In genomic region chr5:35705411-35705810, GRCm38 (mm10) we compare ENCODE assay signal across 23 mouse cellular contexts. TPM values are rescaled to one million over a fixed set of nuclear protein-coding genes. Genes with fewer than 3 reads are reported as not detected.
DNase-seq lines count a peak whose midpoint lies in the region; ATAC-seq and TF ChIP-seq lines count a peak whose summit lies in the region.
"Had no signal": no experiment of that assay in that cellular context is flagged by ENCODE, and none has a peak within 500 bp of the region (broad histone marks: within the 10 kb centered on the region; RNA-seq: fewer than 3 reads in every experiment).

No protein-coding gene starts in this region.

- dilution Hi-C loops in CH12.LX (cut with MboI; ENCODE audit: extremely low pct_ligation_motif_present, extremely low pct_unique_long_range_greater_than_20kb, low sequenced_read_pairs): no loop called here

- ATAC-seq in midbrain, embryonic 11.5 days (ENCODE audit: low FRiP score): no peak
- ATAC-seq in midbrain, embryonic 15.5 days (replicated peaks): no peak
- ATAC-seq in lung, postnatal 0 days: no peak
- ATAC-seq: activated CD4-positive, CD25-positive, alpha-beta regulatory T cell, adult 4 months; CD4-positive, CD25-positive, alpha-beta regulatory T cell, adult 4 months; Patski had no signal

- H3K79me2 ChIP-seq in CH12.LX (replicated peaks; ENCODE audit: control insufficient read depth, extremely low read depth, insufficient read depth, poor library complexity, severe bottlenecking): no peaks in the 10 kb centered on the region

- in situ Hi-C loops in CH12.LX (cut with MboI; ENCODE audit: low pct_ligation_motif_present, low pct_unique_long_range_greater_than_20kb, low sequenced_read_pairs): no loop called here
- in situ Hi-C loops in ES-E14 (cut with MboI; ENCODE audit: low sequenced_read_pairs in 2 of 2, unreplicated experiment in 2 of 2): no loop called here

- 95% methylated on average over 3 of the region's 3 CpGs for WGBS in midbrain, embryonic 11.5 days
- 90% methylated on average over 3 of the region's 3 CpGs for WGBS in midbrain, embryonic 15.5 days
- 85% methylated on average over 3 of the region's 3 CpGs for WGBS in lung, postnatal 0 days

- peak; percentile 75 for DNase-seq in midbrain, embryonic 11.5 days (ENCODE audit: low spot score, missing footprints)
- DNase-seq in CH12.LX (ENCODE audit: extremely low read depth) (no peak), ES-E14 (ENCODE audit: low read depth, low spot score) (no peak)
- DNase-seq in lung, postnatal 0 days (ENCODE audit: low spot score): no peak
- DNase-seq in testis, postnatal 14 days (ENCODE audit: low spot score): no peak
- DNase-seq: adrenal gland, adult 2 months; adrenal gland, adult 8-10 months; adrenal gland, postnatal 10 days; adrenal gland, postnatal 14 days; adrenal gland, postnatal 25 days; adrenal gland, postnatal 36 days; B cell, adult 2 months; cerebellum, adult 11 months; cerebellum, adult 11-12 months; cerebellum, adult 18-20 months; cerebellum, adult 2 months; cerebellum, adult 8-10 months had no signal

- no peak overlapping the region for H3K9ac ChIP-seq in midbrain, embryonic 11.5 days (ENCODE audit: low read length)
- no peak overlapping the region for H3K9ac ChIP-seq in midbrain, embryonic 15.5 days
- H3K9ac ChIP-seq in CH12.LX (ENCODE audit: insufficient read depth, low read depth) (no peak overlapping the region), ES-E14 (ENCODE audit: insufficient read depth, low read depth, low read length, poor library complexity, severe bottlenecking) (no peak overlapping the region)
- no peak overlapping the region for H3K9ac ChIP-seq in lung, postnatal 0 days (replicated peaks; ENCODE audit: low read depth)

- no peak for TF ChIP-seq RAD21 in CH12.LX (IDR thresholded peaks at IDR 0.05; ENCODE audit: low read depth, low read length)

- H3K4me3 ChIP-seq in midbrain, embryonic 11.5 days (ENCODE audit: low read depth, low read length): no peak overlapping the region
- H3K4me3 ChIP-seq in midbrain, embryonic 15.5 days: no peak overlapping the region
- H3K4me3 ChIP-seq in CH12.LX (replicated peaks in 1 of 3; ENCODE audit: low read depth in 2 of 3, low read length in 2 of 3, poor library complexity in 1 of 3): no peak overlapping the region
- H3K4me3 ChIP-seq in ES-E14 (ENCODE audit: insufficient read depth in 1 of 2, low read depth in 1 of 2, low read length in 2 of 2, poor library complexity in 1 of 2, severe bottlenecking in 1 of 2): no peak overlapping the region
- no peak overlapping the region for H3K4me3 ChIP-seq in lung, postnatal 0 days (ENCODE audit: low read depth, low read length)

- H3K36me3 ChIP-seq in midbrain, embryonic 11.5 days (ENCODE audit: control insufficient read depth, insufficient read depth, low read length): no peaks in the 10 kb centered on the region
- no peaks in the 10 kb centered on the region for H3K36me3 ChIP-seq in midbrain, embryonic 15.5 days (replicated peaks)
- H3K36me3 ChIP-seq in CH12.LX (replicated peaks in 1 of 2; ENCODE audit: control insufficient read depth in 1 of 2, insufficient read depth in 1 of 2, low read length in 1 of 2): peaks cover 0 to 29% of the 10 kb centered on the region in 2 experiments
- peaks cover 8% of the 10 kb centered on the region; the same call in 1 of the 2 replicates for H3K36me3 ChIP-seq in ES-E14 (ENCODE audit: control insufficient read depth, insufficient read depth, low read length, poor library complexity, severe bottlenecking)
- peaks cover 5% of the 10 kb centered on the region for H3K36me3 ChIP-seq in lung, postnatal 0 days (ENCODE audit: insufficient read depth, low read length)
- H3K36me3 ChIP-seq: G1E had no signal

- H3K4me2 ChIP-seq in midbrain, embryonic 11.5 days: no peak overlapping the region
- no peak overlapping the region for H3K4me2 ChIP-seq in midbrain, embryonic 15.5 days
- no peak overlapping the region for H3K4me2 ChIP-seq in CH12.LX (ENCODE audit: insufficient read depth, low read depth, poor library complexity, severe bottlenecking)
- no peak overlapping the region for H3K4me2 ChIP-seq in lung, postnatal 0 days (replicated peaks; ENCODE audit: low read depth, low read length)

- H3K27ac ChIP-seq in midbrain, embryonic 11.5 days (ENCODE audit: low read depth, low read length): no peak overlapping the region
- no peak overlapping the region for H3K27ac ChIP-seq in midbrain, embryonic 15.5 days
- H3K27ac ChIP-seq in CH12.LX (ENCODE audit: insufficient read depth, low read depth) (no peak overlapping the region), ES-E14 (ENCODE audit: insufficient read depth, low read depth, low read length, poor library complexity, severe bottlenecking) (no peak overlapping the region)
- no peak overlapping the region for H3K27ac ChIP-seq in lung, postnatal 0 days (ENCODE audit: low read length)

- no peak for TF ChIP-seq EP300 in CH12.LX (IDR thresholded peaks at IDR 0.05; ENCODE audit: low read length)
- no peak for TF ChIP-seq EP300 in lung, postnatal 0 days (IDR thresholded peaks at IDR 0.05)

- no peaks in the 10 kb centered on the region for H3K4me1 ChIP-seq in midbrain, embryonic 11.5 days (ENCODE audit: control insufficient read depth, insufficient read depth, low read length)
- H3K4me1 ChIP-seq in midbrain, embryonic 15.5 days: no peaks in the 10 kb centered on the region
- peaks cover 2 to 7% of the 10 kb centered on the region in 2 experiments; a peak in 2 of 4 replicates for H3K4me1 ChIP-seq in CH12.LX (ENCODE audit: control insufficient read depth in 1 of 2, insufficient read depth in 2 of 2)
- peaks cover 0 to 7% of the 10 kb centered on the region in 2 experiments; a peak in 2 of 4 replicates for H3K4me1 ChIP-seq in ES-E14 (ENCODE audit: control insufficient read depth in 2 of 2, insufficient read depth in 2 of 2, low read length in 2 of 2, poor library complexity in 1 of 2)
- no peaks in the 10 kb centered on the region for H3K4me1 ChIP-seq in lung, postnatal 0 days (ENCODE audit: insufficient read depth, low read depth, low read length)

- TF ChIP-seq CTCF in CH12.LX (conservative IDR thresholded peaks at IDR 0.05 in 1 of 2, IDR thresholded peaks at IDR 0.05 in 1 of 2; ENCODE audit: low read depth in 2 of 2, low read length in 2 of 2): no peak
- TF ChIP-seq CTCF in lung, postnatal 0 days (IDR thresholded peaks at IDR 0.05): no peak

- H3K9me3 ChIP-seq in midbrain, embryonic 11.5 days (ENCODE audit: control insufficient read depth, low read length): no peaks in the 10 kb centered on the region
- H3K9me3 ChIP-seq in midbrain, embryonic 15.5 days: no peaks in the 10 kb centered on the region
- H3K9me3 ChIP-seq in CH12.LX (replicated peaks; ENCODE audit: low read length) (no peaks in the 10 kb centered on the region), ES-E14 (ENCODE audit: control insufficient read depth, insufficient read depth, low read depth, low read length) (no peaks in the 10 kb centered on the region)
- no peaks in the 10 kb centered on the region for H3K9me3 ChIP-seq in lung, postnatal 0 days (ENCODE audit: low read length)
- H3K9me3 ChIP-seq: G1E had no signal

- TF ChIP-seq POLR2A in CH12.LX (IDR thresholded peaks at IDR 0.05; ENCODE audit: low read depth, low read length): no peak

- no peaks in the 10 kb centered on the region for H3K27me3 ChIP-seq in midbrain, embryonic 11.5 days (ENCODE audit: control insufficient read depth, insufficient read depth, low read length)
- H3K27me3 ChIP-seq in midbrain, embryonic 15.5 days (replicated peaks): no peaks in the 10 kb centered on the region
- no peaks in the 10 kb centered on the region for H3K27me3 ChIP-seq in CH12.LX (replicated peaks)
- no peaks in the 10 kb centered on the region for H3K27me3 ChIP-seq in lung, postnatal 0 days (replicated peaks; ENCODE audit: insufficient read depth, low read length)
- H3K27me3 ChIP-seq: Patski had no signal

TF ChIP-seq in CH12.LX, 34 proteins besides CTCF, POLR2A, EP300 and RAD21 (continues in another document):
- TF ChIP-seq MAFK (IDR thresholded peaks at IDR 0.05; ENCODE audit: insufficient replicate concordance, low read length) (no peak), ETS1 (conservative IDR thresholded peaks at IDR 0.05; ENCODE audit: low read depth, low read length) (no peak), MEF2A (IDR thresholded peaks at IDR 0.05; ENCODE audit: borderline replicate concordance, low read depth, low read length) (no peak), CHD2 (IDR thresholded peaks at IDR 0.05; ENCODE audit: low read length) (peak; percentile 64; the same call in 1 of the 2 replicates)

TF ChIP-seq in ES-E14, 5 proteins besides CTCF, POLR2A, EP300 and RAD21:
- no peak for TF ChIP-seq MAFK (IDR thresholded peaks at IDR 0.05; ENCODE audit: insufficient read depth, low read depth, low read length)
- no peak for TF ChIP-seq HCFC1 (IDR thresholded peaks at IDR 0.05; ENCODE audit: borderline replicate concordance, insufficient read depth, low read length)
- TF ChIP-seq ZNF384 (IDR thresholded peaks at IDR 0.05; ENCODE audit: low read depth, low read length): no peak
- TF ChIP-seq ZC3H11A (IDR thresholded peaks at IDR 0.05; ENCODE audit: borderline replicate concordance, low read depth, low read length): no peak
- TF ChIP-seq CHD2 (IDR thresholded peaks at IDR 0.05; ENCODE audit: low read depth, low read length): peak; percentile 83

RNA-seq across cellular contexts. Expression of gene Htra3, which starts 25.8 kb away (rescaled TPM):
- polyA plus RNA-seq in midbrain, embryonic 11.5 days (2014; fragmentation: Nextera tagmentation; extraction: Ambion mirVana): 6.0 and 7.6 TPM in 2 replicates
- 14.9 and 15.2 TPM in 2 replicates for polyA plus RNA-seq in midbrain, embryonic 15.5 days (2015; fragmentation: Nextera tagmentation; extraction: Ambion mirVana)
- total RNA-seq in CH12.LX (2012; rRNA removed) (not detected in 2 replicates), CH12.LX (2014; rRNA removed) (not detected in 2 replicates), ES-E14 (2012; rRNA removed) (0.16 and 0.71 TPM in 2 replicates)
- polyA plus RNA-seq in CH12.LX (2012; ENCODE audit: insufficient read length, low read depth): not detected in 2 replicates
- polyA plus RNA-seq in lung, postnatal 0 days (2015; fragmentation: Nextera tagmentation; extraction: Ambion mirVana): 35.7 and 40.5 TPM in 2 replicates
- total RNA-seq: G1E, MEL had no signal
- polyA plus RNA-seq: activated CD4-positive, CD25-positive, alpha-beta regulatory T cell, adult 4 months; CD4-positive, CD25-positive, alpha-beta regulatory T cell, adult 4 months; G1E had no signal

RNA-seq across cellular contexts. Expression of gene Sh3tc1, which starts 34.4 kb away (rescaled TPM):
- polyA plus RNA-seq in midbrain, embryonic 11.5 days (2014; fragmentation: Nextera tagmentation; extraction: Ambion mirVana): 2.3 and 3.2 TPM in 2 replicates
- polyA plus RNA-seq in midbrain, embryonic 15.5 days (2015; fragmentation: Nextera tagmentation; extraction: Ambion mirVana): 2.5 and 3.5 TPM in 2 replicates
- total RNA-seq in CH12.LX (2012; rRNA removed) (0.85 and 0.97 TPM in 2 replicates), CH12.LX (2014; rRNA removed) (1.2 and 1.4 TPM in 2 replicates), ES-E14 (2012; rRNA removed) (5.1 and 5.9 TPM in 2 replicates)
- 2.3 and 3.5 TPM in 2 replicates for polyA plus RNA-seq in CH12.LX (2012; ENCODE audit: insufficient read length, low read depth)
- polyA plus RNA-seq in lung, postnatal 0 days (2015; fragmentation: Nextera tagmentation; extraction: Ambion mirVana): 21.1 and 22.9 TPM in 2 replicates
- total RNA-seq: MEL had no signal

RNA-seq across cellular contexts. Expression of gene Ablim2, which starts 52.3 kb away (rescaled TPM):
- 0.36 and 0.51 TPM in 2 replicates for polyA plus RNA-seq in midbrain, embryonic 11.5 days (2014; fragmentation: Nextera tagmentation; extraction: Ambion mirVana)
- 21.3 and 25.7 TPM in 2 replicates for polyA plus RNA-seq in midbrain, embryonic 15.5 days (2015; fragmentation: Nextera tagmentation; extraction: Ambion mirVana)
- total RNA-seq in CH12.LX (2012; rRNA removed) (3.7 and 11.0 TPM in 2 replicates), CH12.LX (2014; rRNA removed) (4.7 and 12.2 TPM in 2 replicates), ES-E14 (2012; rRNA removed) (0.95 and 1.6 TPM in 2 replicates)
- 2.6 and 4.4 TPM in 2 replicates for polyA plus RNA-seq in CH12.LX (2012; ENCODE audit: insufficient read length, low read depth)
- polyA plus RNA-seq in lung, postnatal 0 days (2015; fragmentation: Nextera tagmentation; extraction: Ambion mirVana): 0.74 and 0.75 TPM in 2 replicates
- total RNA-seq: MEL had no signal
- polyA plus RNA-seq: G1E had no signal
